ENCODE assay signal across 8 mouse cellular contexts in the genomic region with DNA sequence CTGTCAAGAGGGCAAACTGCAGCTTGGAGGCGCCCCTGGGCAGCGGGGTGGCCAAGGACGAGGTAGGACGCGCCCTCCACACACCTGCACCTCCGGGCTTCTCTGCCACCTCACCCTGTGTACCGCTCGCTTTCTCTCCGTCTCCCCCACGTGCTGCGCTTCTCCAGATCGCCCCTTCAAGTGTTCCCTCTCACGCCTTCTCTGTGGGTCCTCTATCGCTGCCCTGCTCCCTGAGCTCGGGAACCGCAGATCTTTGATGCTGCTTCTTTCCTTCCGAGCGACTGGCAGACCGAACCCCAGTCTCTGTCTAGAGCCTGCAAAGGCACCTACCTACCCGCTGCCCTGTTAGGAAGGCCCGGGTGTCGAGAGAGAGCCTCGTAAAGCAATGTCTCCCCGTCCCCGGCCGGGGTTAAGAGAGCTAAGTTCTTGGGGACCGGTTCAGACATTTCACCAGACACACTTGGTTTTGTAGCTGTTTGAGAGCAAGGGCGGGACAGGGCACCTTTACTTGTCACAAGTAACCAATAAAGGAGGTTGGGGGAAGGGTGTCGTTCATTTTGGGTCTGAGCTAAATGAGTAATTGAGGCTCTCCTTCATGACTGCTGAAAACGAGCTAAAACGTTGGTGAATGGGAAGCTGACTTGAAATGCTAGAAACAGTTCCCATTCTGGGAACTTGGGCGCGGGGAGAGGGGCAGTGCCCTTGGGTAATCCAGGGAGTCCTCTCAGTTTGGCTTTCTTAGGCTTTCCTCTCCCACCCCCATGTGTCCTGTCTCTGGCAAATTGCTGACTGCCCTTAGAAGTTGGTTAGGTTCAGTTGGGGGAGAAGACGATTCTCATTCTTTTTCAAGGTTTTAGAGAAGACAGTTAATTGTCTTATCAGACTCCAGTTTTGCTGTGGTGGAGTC.
DNase-seq lines count a peak whose midpoint lies in the region; ATAC-seq and TF ChIP-seq lines count a peak whose summit lies in the region.

No protein-coding gene starts in this region.

- intact Hi-C loops in left cerebral cortex, adult 2 months (cut with DNase I), result loop anchor here (2.0 to 5.0 kb wide), 5 partner anchors 56 to 144 kb away; no protein-coding TSS in a partner anchor
- intact Hi-C loops in left cerebral cortex, postnatal 4 days (cut with DNase I), result loop anchor here (5.0 to 10.0 kb wide), 2 partner anchors 76 to 122 kb away; no protein-coding TSS in a partner anchor

- WGBS in embryonic facial prominence, embryonic 14.5 days, result 3% methylated on average over 31 of the region's 34 CpGs
- WGBS in hindbrain, postnatal 0 days, result 5% methylated on average over 33 of the region's 34 CpGs
- WGBS in lung, postnatal 0 days, result 5% methylated on average over 32 of the region's 34 CpGs

- H3K4me3 ChIP-seq in left cerebral cortex, adult 2 months, result peak overlapping the region; percentile 87
- peak overlapping the region; percentile 60 for H3K4me3 ChIP-seq in embryonic facial prominence, embryonic 14.5 days (ENCODE audit: low read depth, low read length)
- peak overlapping the region; percentile 56 for H3K4me3 ChIP-seq in hindbrain, postnatal 0 days (ENCODE audit: low read length)
- H3K4me3 ChIP-seq in lung, postnatal 0 days (ENCODE audit: low read depth, low read length), result peak overlapping the region; percentile 52

- peak overlapping the region; percentile 63 for H3K9ac ChIP-seq in embryonic facial prominence, embryonic 14.5 days (ENCODE audit: low read depth, low read length)
- peak overlapping the region; percentile 59 for H3K9ac ChIP-seq in hindbrain, postnatal 0 days (replicated peaks; ENCODE audit: low read length)
- peak overlapping the region; percentile 48 for H3K9ac ChIP-seq in lung, postnatal 0 days (replicated peaks; ENCODE audit: low read depth)

- TF ChIP-seq CTCF in left cerebral cortex, adult 2 months (IDR thresholded peaks at IDR 0.05), result no peak; the same call in 1 of the 2 replicates
- TF ChIP-seq CTCF in hindbrain, postnatal 0 days (IDR thresholded peaks at IDR 0.05; ENCODE audit: low read depth), result no peak
- no peak for TF ChIP-seq CTCF in lung, postnatal 0 days (IDR thresholded peaks at IDR 0.05)

- H3K27me3 ChIP-seq in embryonic facial prominence, embryonic 14.5 days (replicated peaks; ENCODE audit: control insufficient read depth, insufficient read depth, low read length), result peaks cover 8% of the 10 kb centered on the region
- no peaks in the 10 kb centered on the region for H3K27me3 ChIP-seq in hindbrain, postnatal 0 days (ENCODE audit: insufficient read depth, low read length)
- H3K27me3 ChIP-seq in lung, postnatal 0 days (replicated peaks; ENCODE audit: insufficient read depth, low read length), result no peaks in the 10 kb centered on the region

- peak overlapping the region; percentile 93 for H3K27ac ChIP-seq in left cerebral cortex, adult 2 months
- H3K27ac ChIP-seq in embryonic facial prominence, embryonic 14.5 days (replicated peaks; ENCODE audit: low read depth, low read length), result no peak overlapping the region
- peak overlapping the region; percentile 48; the same call in 1 of the 2 replicates for H3K27ac ChIP-seq in hindbrain, postnatal 0 days
- 0 out of 2 replicates have a peak overlapping the region, but pooled peaks have one; percentile 9 for H3K27ac ChIP-seq in lung, postnatal 0 days (ENCODE audit: low read length)

- H3K36me3 ChIP-seq in embryonic facial prominence, embryonic 14.5 days (ENCODE audit: control insufficient read depth, insufficient read depth, low read length), result no peaks in the 10 kb centered on the region
- no peaks in the 10 kb centered on the region for H3K36me3 ChIP-seq in hindbrain, postnatal 0 days (ENCODE audit: insufficient read depth, low read length)
- no peaks in the 10 kb centered on the region for H3K36me3 ChIP-seq in lung, postnatal 0 days (ENCODE audit: insufficient read depth, low read length)

- TF ChIP-seq EP300 in lung, postnatal 0 days (IDR thresholded peaks at IDR 0.05), result no peak

- ATAC-seq in activated CD4-positive, CD25-positive, alpha-beta regulatory T cell, adult 4 months, result peak; percentile 24
- peak; percentile 36 for ATAC-seq in embryonic facial prominence, embryonic 14.5 days (ENCODE audit: low read depth)
- peak; percentile 68 for ATAC-seq in hindbrain, postnatal 0 days
- ATAC-seq in lung, postnatal 0 days, result peak; percentile 63

- H3K4me2 ChIP-seq in embryonic facial prominence, embryonic 14.5 days (ENCODE audit: low read depth, low read length), result peak overlapping the region; percentile 96
- H3K4me2 ChIP-seq in hindbrain, postnatal 0 days (ENCODE audit: low read depth, low read length), result peak overlapping the region; percentile 93
- peak overlapping the region; percentile 86 for H3K4me2 ChIP-seq in lung, postnatal 0 days (replicated peaks; ENCODE audit: low read depth, low read length)

- no peaks in the 10 kb centered on the region for H3K9me3 ChIP-seq in embryonic facial prominence, embryonic 14.5 days (ENCODE audit: control insufficient read depth, low read length)
- H3K9me3 ChIP-seq in hindbrain, postnatal 0 days (ENCODE audit: low read length), result no peaks in the 10 kb centered on the region
- no peaks in the 10 kb centered on the region for H3K9me3 ChIP-seq in lung, postnatal 0 days (ENCODE audit: low read length)

- peaks cover 19% of the 10 kb centered on the region for H3K4me1 ChIP-seq in embryonic facial prominence, embryonic 14.5 days (ENCODE audit: control insufficient read depth, insufficient read depth, low read length)
- H3K4me1 ChIP-seq in hindbrain, postnatal 0 days (ENCODE audit: insufficient read depth, low read length), result peaks cover 5% of the 10 kb centered on the region; the same call in 1 of the 2 replicates
- peaks cover 8% of the 10 kb centered on the region for H3K4me1 ChIP-seq in lung, postnatal 0 days (ENCODE audit: insufficient read depth, low read depth, low read length)

- peak; percentile 25 to 26 for DNase-seq in left cerebral cortex, adult 2 months (ENCODE audit: extremely low spot score in 1 of 2, low spot score in 2 of 2)
- DNase-seq in left cerebral cortex, postnatal 4 days, result no peak
- no peak for DNase-seq in embryonic facial prominence, embryonic 14.5 days (ENCODE audit: low spot score)
- DNase-seq in hindbrain, postnatal 0 days (ENCODE audit: low spot score), result peak; percentile 32
- peak; percentile 44 for DNase-seq in lung, postnatal 0 days (ENCODE audit: low spot score)
- DNase-seq in right cerebral cortex, adult 2 months (ENCODE audit: low spot score in 2 of 2), result peak; percentile 23 to 48
- DNase-seq in adipocyte (ENCODE audit: low spot score), result no peak

Comparison
In these comparisons a context has a peak if more than half of its experiments do, and no peak if none do; other contexts are left out.
1. DNase-seq: peak in left cerebral cortex, adult 2 months (2 of 2), hindbrain, postnatal 0 days (single experiment), lung, postnatal 0 days (single experiment) and right cerebral cortex, adult 2 months (2 of 2); none in left cerebral cortex, postnatal 4 days (single experiment), embryonic facial prominence, embryonic 14.5 days (single experiment) and adipocyte (single experiment).
2. Peak in every context shown above with its lines, with median percentiles within 50 percentile points of each other: H3K4me3 ChIP-seq, ATAC-seq, H3K4me2 ChIP-seq and H3K9ac ChIP-seq.